Mouse (Mus musculus) CH12.LX (cell line): Measurements from ENCODE around the gene Mmp19. TPM values are rescaled to one million over a fixed set of nuclear protein-coding genes. Genes with fewer than 3 reads are reported as not detected.

Experiments
- DNase-seq: peaks from one replicate; pipeline ENCODE4 v3.0.0-alpha.2; 2013; ENCODE audit errors: extremely low read depth
- H3K27ac ChIP-seq: 2 replicates; pipeline ENCODE4 v1.5.1; 2012; ENCODE audit warnings: low read depth, mild to moderate bottlenecking, control low read depth, moderate library complexity; ENCODE audit not compliant: insufficient read depth
- H3K27me3 ChIP-seq: replicated peaks from 2 replicates; pipeline ENCODE3; 2012; ENCODE audit warnings: inconsistent platforms
- H3K36me3 ChIP-seq, 2 experiments: replicated peaks in 1 of 2; 2 replicates each; pipeline versions ENCODE3 to v1.6.1; 2012; ENCODE audit warnings: inconsistent platforms in 1 of 2, low read length in 1 of 2, mild to moderate bottlenecking in 1 of 2, mixed read lengths in 1 of 2, moderate library complexity in 1 of 2; ENCODE audit not compliant: control insufficient read depth in 1 of 2, insufficient read depth in 1 of 2
- H3K4me1 ChIP-seq, 2 experiments: 2 replicates each; pipeline ENCODE4 v1.6.1; 2012; ENCODE audit warnings: inconsistent platforms in 1 of 2, moderate library complexity in 1 of 2; ENCODE audit not compliant: insufficient read depth in 2 of 2, control insufficient read depth in 1 of 2
- H3K4me2 ChIP-seq: 2 replicates; pipeline ENCODE4 v1.6.1; 2012; ENCODE audit warnings: low read depth, mild to moderate bottlenecking, control low read depth; ENCODE audit not compliant: poor library complexity, insufficient read depth, severe bottlenecking
- H3K4me3 ChIP-seq, 3 experiments: fragments of 150-350 bp in 1 of 3; sonication (generic) in 1 of 3; replicated peaks in 1 of 3; 2 replicates each; pipeline versions ENCODE3 to v1.5.1; 2011 to 2012; ENCODE audit warnings: low read depth in 2 of 3, low read length in 2 of 3, mild to moderate bottlenecking in 2 of 3, moderate library complexity in 2 of 3, control low read depth in 1 of 3, improper control_type of control experiment in 1 of 3, inconsistent platforms in 1 of 3, mixed read lengths in 1 of 3; ENCODE audit not compliant: poor library complexity in 1 of 3
- H3K79me2 ChIP-seq: replicated peaks from 2 replicates; pipeline ENCODE4 v1.6.1; 2012; ENCODE audit warnings: mild to moderate bottlenecking, moderate library complexity; ENCODE audit not compliant: control insufficient read depth, poor library complexity, insufficient read depth, severe bottlenecking; ENCODE audit errors: extremely low read depth
- H3K9ac ChIP-seq: 2 replicates; pipeline ENCODE4 v1.6.1; 2012; ENCODE audit warnings: low read depth, mild to moderate bottlenecking, control low read depth, moderate library complexity; ENCODE audit not compliant: insufficient read depth
- H3K9me3 ChIP-seq: replicated peaks from 2 replicates; pipeline ENCODE3; 2012; ENCODE audit warnings: low read length, inconsistent platforms, mixed read lengths
- BHLHE40 ChIP-seq: IDR thresholded peaks from 2 replicates; pipeline ENCODE4 v1.6.1; 2011; ENCODE audit warnings: mild to moderate bottlenecking, low read depth, low read length, improper control_type of control experiment
- CTCF ChIP-seq, 2 experiments: IDR thresholded peaks in 1 of 2; conservative IDR thresholded peaks in 1 of 2; 2 replicates each; pipeline ENCODE4 v1.5.1; 2011 to 2012; ENCODE audit warnings: low read depth in 2 of 2, low read length in 2 of 2, improper control_type of control experiment in 1 of 2, inconsistent platforms in 1 of 2, mild to moderate bottlenecking in 1 of 2, moderate library complexity in 1 of 2
- E2F4 ChIP-seq: IDR thresholded peaks from 2 replicates; pipeline ENCODE4 v1.6.1; 2011; ENCODE audit warnings: low read depth, low read length, improper control_type of control experiment; ENCODE audit not compliant: insufficient replicate concordance
- HCFC1 ChIP-seq: IDR thresholded peaks from 2 replicates; pipeline ENCODE4 v1.6.1; 2012; ENCODE audit warnings: low read depth, mild to moderate bottlenecking, inconsistent platforms, low read length, improper control_type of control experiment
- IRF4 ChIP-seq: IDR thresholded peaks from 2 replicates; pipeline ENCODE4 v1.6.1; 2014; ENCODE audit warnings: low read depth, mild to moderate bottlenecking, inconsistent platforms, low read length, improper control_type of control experiment
- JUN ChIP-seq: IDR thresholded peaks from 2 replicates; pipeline ENCODE4 v1.6.1; 2011; ENCODE audit warnings: low read depth, mild to moderate bottlenecking, low read length, improper control_type of control experiment, moderate library complexity; ENCODE audit not compliant: insufficient read depth
- JUND ChIP-seq: conservative IDR thresholded peaks from 2 replicates; pipeline ENCODE4 v1.6.1; 2011; ENCODE audit warnings: low read depth, low read length, improper control_type of control experiment
- MAFK ChIP-seq: IDR thresholded peaks from 2 replicates; pipeline ENCODE4 v1.6.1; 2011; ENCODE audit warnings: low read length, improper control_type of control experiment; ENCODE audit not compliant: insufficient replicate concordance
- MEF2A ChIP-seq: IDR thresholded peaks from 2 replicates; pipeline ENCODE4 v1.6.1; 2014; ENCODE audit warnings: low read depth, mild to moderate bottlenecking, inconsistent platforms, low read length, improper control_type of control experiment, borderline replicate concordance
- NRF1 ChIP-seq: IDR thresholded peaks from 2 replicates; pipeline ENCODE4 v1.6.1; 2014; ENCODE audit warnings: low read depth, mild to moderate bottlenecking, inconsistent platforms, low read length, improper control_type of control experiment, moderate library complexity
- POLR2A ChIP-seq: IDR thresholded peaks from 2 replicates; pipeline ENCODE4 v1.6.1; 2011; ENCODE audit warnings: low read depth, mild to moderate bottlenecking, improper control_type of control experiment, low read length
- RAD21 ChIP-seq: IDR thresholded peaks from 2 replicates; pipeline ENCODE4 v1.6.1; 2011; ENCODE audit warnings: low read depth, mild to moderate bottlenecking, low read length, improper control_type of control experiment, moderate library complexity
- SIN3A ChIP-seq: IDR thresholded peaks from 2 replicates; pipeline ENCODE4 v1.6.1; 2012; ENCODE audit warnings: low read length, improper control_type of control experiment, inconsistent platforms
- SMC3 ChIP-seq: IDR thresholded peaks from 2 replicates; pipeline ENCODE4 v1.6.1; 2011; ENCODE audit warnings: low read depth, low read length, improper control_type of control experiment
- TBP ChIP-seq: conservative IDR thresholded peaks from 2 replicates; pipeline ENCODE4 v1.6.1; 2011; ENCODE audit warnings: low read depth, low read length, improper control_type of control experiment
- ZKSCAN1 ChIP-seq: IDR thresholded peaks from 2 replicates; pipeline ENCODE4 v1.6.1; 2012; ENCODE audit warnings: low read depth, inconsistent platforms, low read length, improper control_type of control experiment, borderline replicate concordance
- ZNF384 ChIP-seq: IDR thresholded peaks from 2 replicates; pipeline ENCODE4 v1.6.1; 2012; ENCODE audit warnings: low read depth, low read length, improper control_type of control experiment, inconsistent platforms
- dilution Hi-C: fragments of 300-500 bp; cut with MboI; formaldehyde crosslinking; loops from 2 replicates; pipeline ENCODE4 v1.14.3; 2020; ENCODE audit warnings: low sequenced_read_pairs; ENCODE audit not compliant: extremely low pct_unique_long_range_greater_than_20kb, extremely low pct_ligation_motif_present
- in situ Hi-C: fragments of 300-500 bp; cut with MboI; formaldehyde crosslinking; loops from 3 replicates; pipeline ENCODE4 v1.14.3; 2019; ENCODE audit warnings: low sequenced_read_pairs, low pct_ligation_motif_present, low pct_unique_long_range_greater_than_20kb, mixed read lengths
- polyA plus RNA-seq: library from polyadenylated mRNA; unstranded; fragments of >175 nt; gene quantifications from 2 replicates; pipeline ENCODE4 v1.2.1, GENCODE M21; 2012; ENCODE audit warnings: low read depth; ENCODE audit not compliant: insufficient read length
- total RNA-seq, 2 experiments: library from RNA; depleted of rRNA; stranded (reverse); fragments of 300-350 nt in 1 of 2; fragments of >200 nt in 1 of 2; gene quantifications; 2 replicates each; pipeline ENCODE4 v1.2.3; 2012 to 2014

The Mmp19 gene
- total and polyA plus RNA-seq, 3 experiments = 0.50 to 1.3 (median 0.57) TPM

DNA sequence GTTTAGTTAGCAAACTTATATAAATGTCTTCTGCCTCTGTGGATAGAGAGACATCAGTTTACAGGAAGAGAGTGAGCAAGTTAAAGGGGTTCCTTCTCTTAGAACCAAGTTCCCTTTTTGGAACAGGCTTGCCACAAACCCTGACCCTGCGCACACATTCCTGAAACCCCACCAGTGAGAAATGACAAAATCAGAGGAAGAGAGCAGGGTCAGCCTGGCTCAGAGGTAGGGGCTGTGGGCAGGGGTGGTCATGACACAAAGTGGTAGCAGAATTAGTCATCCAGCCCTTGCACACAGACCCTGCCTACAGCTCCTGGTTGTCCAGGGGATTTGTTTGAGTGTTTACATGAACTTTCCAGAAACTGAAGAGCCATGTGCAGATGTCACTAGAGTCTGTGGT is 10.5 kb upstream of the Mmp19 start:
- Histone ChIP-seq H3K4me1 (peaks cover 4 to 19% of the 10 kb centered on the region in 2 experiments), H3K9me3 (peaks cover 9% of the 10 kb centered on the region), H3K4me3 (no peak overlapping the region), H3K27me3 (no peaks in the 10 kb centered on the region), H3K27ac (no peak overlapping the region), H3K9ac (no peak overlapping the region), H3K4me2 (no peak overlapping the region), H3K79me2 (no peaks in the 10 kb centered on the region), H3K36me3 (no peaks in the 10 kb centered on the region)
- TF ChIP-seq ZNF384 (no peak), MEF2A (no peak), SIN3A (no peak), JUND (peak; percentile 14; the same call in 1 of the 2 replicates), E2F4 (no peak), IRF4 (peak; percentile 74), JUN (no peak)
- in situ Hi-C loops = no loop called here
- dilution Hi-C loops = no loop called here
- no peak for DNase-seq

DNA sequence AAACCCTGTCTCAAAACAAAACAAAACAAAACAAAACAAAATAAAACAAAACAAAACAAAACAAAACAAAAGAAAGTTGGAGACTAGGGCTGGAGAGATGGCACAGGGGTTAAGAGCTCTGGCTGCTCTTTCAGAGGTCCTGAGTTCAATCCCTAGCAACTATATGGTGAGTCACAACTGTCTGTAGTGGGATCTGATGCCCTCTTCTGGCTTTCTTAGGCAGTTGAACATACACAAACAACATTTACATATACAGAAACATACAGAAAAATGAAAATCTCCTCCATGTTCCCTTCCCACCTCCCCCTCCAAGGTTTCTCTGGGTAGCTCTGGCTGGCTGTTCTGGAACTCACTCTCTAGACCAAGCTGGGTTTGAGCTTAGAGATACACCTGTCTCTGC is 1.3 kb downstream of the Mmp19 start:
- in situ Hi-C loops = no loop called here
- no peak overlapping the region for H3K4me3 ChIP-seq
- dilution Hi-C loops = no loop called here

DNA sequence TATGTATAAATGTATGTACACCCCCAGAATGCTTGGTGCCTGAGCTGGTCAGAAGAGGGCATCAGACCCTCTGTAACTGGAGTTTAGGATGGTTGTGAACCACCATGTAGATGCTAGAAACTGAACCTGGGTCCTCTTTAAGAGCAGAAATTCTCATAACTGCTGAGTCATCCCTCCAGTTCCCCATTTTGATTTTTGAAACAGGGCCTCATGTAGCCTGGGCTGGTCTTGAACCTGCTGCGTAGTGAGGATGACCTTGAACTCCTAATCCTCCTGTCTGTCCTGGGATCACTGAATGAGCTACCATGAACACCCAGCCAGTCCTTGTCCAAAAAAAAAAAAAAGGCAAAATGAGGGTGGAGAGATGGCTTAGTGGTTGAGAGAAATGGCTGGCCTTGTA is 2.5 kb downstream of the Mmp19 start:
- H3K4me3 ChIP-seq = no peak overlapping the region
- in situ Hi-C loops = no loop called here
- no peaks in the 10 kb centered on the region for H3K79me2 ChIP-seq
- H3K36me3 ChIP-seq = no peaks in the 10 kb centered on the region
- peak; percentile 73; the same call in 1 of the 2 replicates for TF ChIP-seq MAFK
- TF ChIP-seq TBP = no peak
- TF ChIP-seq, all 38 proteins: peak for 1
- DNase-seq = no peak
- H3K9me3 ChIP-seq = no peaks in the 10 kb centered on the region
- H3K27ac ChIP-seq = no peak overlapping the region
- dilution Hi-C loops = no loop called here
- no peak overlapping the region for H3K4me2 ChIP-seq
- H3K9ac ChIP-seq = no peak overlapping the region
- H3K27me3 ChIP-seq = no peaks in the 10 kb centered on the region
- peaks cover 8 to 31% of the 10 kb centered on the region in 2 experiments; a peak in 3 of 4 replicates for H3K4me1 ChIP-seq

More for the DNA sequence above, 1.3 kb downstream of the Mmp19 start:
- no peaks in the 10 kb centered on the region for H3K9me3 ChIP-seq
- H3K27ac ChIP-seq = no peak overlapping the region
- TF ChIP-seq E2F4 = no peak
- TF ChIP-seq SMC3 = no peak
- no peak for TF ChIP-seq BHLHE40
- TF ChIP-seq ZKSCAN1 = no peak
- TF ChIP-seq CTCF (conservative IDR thresholded peaks at IDR 0.05 in 1 of 2, IDR thresholded peaks at IDR 0.05 in 1 of 2; ENCODE audit: low read depth in 2 of 2, low read length in 2 of 2) = peak in 1 of 2 experiments; percentile 26; a peak in 1 of 4 replicates
- no peak for TF ChIP-seq HCFC1
- no peak for TF ChIP-seq POLR2A
- no peak for TF ChIP-seq JUN
- no peak for TF ChIP-seq ZNF384
- TF ChIP-seq RAD21 = peak; percentile 7
- no peak for TF ChIP-seq NRF1
- TF ChIP-seq, all 38 proteins: peak for 2
- Histone ChIP-seq H3K27me3 (no peaks in the 10 kb centered on the region), H3K4me2 (no peak overlapping the region), H3K4me1 (peaks cover 8 to 31% of the 10 kb centered on the region in 2 experiments; a peak in 3 of 4 replicates), H3K79me2 (no peaks in the 10 kb centered on the region), H3K36me3 (no peaks in the 10 kb centered on the region), H3K9ac (no peak overlapping the region)
- no peak for DNase-seq
